Mouse (Mus musculus) E14TG2a.4 (cell line): ENCODE data around the gene Prkcb.

ENCODE experiments used
- CTCF ChIP-seq: conservative IDR thresholded peaks from 2 replicates; pipeline ENCODE4 v1.5.1; 2014; ENCODE audit warnings: low read length
- NANOG ChIP-seq: IDR thresholded peaks from 2 replicates; pipeline ENCODE4 v1.6.1; 2014; ENCODE audit warnings: borderline replicate concordance, low read length, mixed read lengths
- POU5F1 ChIP-seq: IDR thresholded peaks from 2 replicates; pipeline ENCODE4 v1.6.1; 2014; ENCODE audit warnings: low read length, borderline replicate concordance

- TF ChIP-seq CTCF (no peak), POU5F1 (no peak), NANOG (no peak)
Observed at GRCm38 (mm10) chr7:122528201-122528600, 239.7 kb downstream of the Prkcb start.
